Mouse (Mus musculus): ENCODE results near the gene Pld2. TPM values are rescaled to one million over a fixed set of nuclear protein-coding genes. Genes with fewer than 3 reads are reported as not detected.
A peak's percentile ranks its signal among the peaks of the same experiment; 100 is the strongest.

Gene Pld2
- polyA plus RNA-seq, 1 experiment, result 10.2 TPM

- H3ac ChIP-seq (ENCODE audit: control insufficient read depth, insufficient read length), result no peak overlapping the region
- no peaks in the 10 kb centered on the region for H3K27me3 ChIP-seq (ENCODE audit: control insufficient read depth, insufficient read depth, insufficient read length)
- H3K36me3 ChIP-seq (ENCODE audit: control insufficient read depth, insufficient read depth), result no peaks in the 10 kb centered on the region
- H3K4me3 ChIP-seq, result no peak overlapping the region
- no peak for TF ChIP-seq USF1 (IDR thresholded peaks at IDR 0.05; ENCODE audit: low read depth)
- TF ChIP-seq MYOD1 (IDR thresholded peaks at IDR 0.05; ENCODE audit: control insufficient read depth in 1 of 3, insufficient read length in 2 of 3, low read depth in 2 of 3), result no peak
- TF ChIP-seq SRF (IDR thresholded peaks at IDR 0.05; ENCODE audit: control insufficient read depth, insufficient read length, low read depth), result no peak
- no peak for TF ChIP-seq TCF3 (IDR thresholded peaks at IDR 0.05; ENCODE audit: insufficient read length, low read depth)
- no peak for TF ChIP-seq E2F4 (IDR thresholded peaks at IDR 0.05; ENCODE audit: insufficient read depth)
- no peak for TF ChIP-seq MAX (IDR thresholded peaks at IDR 0.05; ENCODE audit: low read depth)
- TF ChIP-seq CEBPB (IDR thresholded peaks at IDR 0.05; ENCODE audit: insufficient read depth, poor library complexity, severe bottlenecking), result no peak
- TF ChIP-seq POLR2AphosphoS2 (IDR thresholded peaks at IDR 0.05; ENCODE audit: insufficient read length, low read depth), result no peak
- no peak for TF ChIP-seq POLR2A (IDR thresholded peaks at IDR 0.05; ENCODE audit: insufficient read length, low read depth)
- TF ChIP-seq REST (IDR thresholded peaks at IDR 0.05; ENCODE audit: insufficient read depth, insufficient read length), result no peak
- TF ChIP-seq TCF12 (IDR thresholded peaks at IDR 0.05; ENCODE audit: insufficient read depth, poor library complexity, severe bottlenecking), result no peak
- no peak for TF ChIP-seq MYOG (IDR thresholded peaks at IDR 0.05; ENCODE audit: control insufficient read depth in 1 of 3, insufficient read depth in 1 of 3, insufficient read length in 2 of 3, low read depth in 2 of 3)
- H3K79me2 ChIP-seq (ENCODE audit: control insufficient read depth, insufficient read depth), result no peaks in the 10 kb centered on the region
- H3K4me2 ChIP-seq (ENCODE audit: low read depth), result no peak overlapping the region
These were observed 11.7 kb downstream of the Pld2 start for GRCm38 (mm10) chr11:70551526-70551925.

GRCm38 (mm10) chr11:70553940-70554339, 14.1 kb downstream of the Pld2 start:
- Histone ChIP-seq H3ac (ENCODE audit: control insufficient read depth, insufficient read length) (no peak overlapping the region), H3K79me2 (ENCODE audit: control insufficient read depth, insufficient read depth) (no peaks in the 10 kb centered on the region), H3K4me3 (no peak overlapping the region), H3K27me3 (ENCODE audit: control insufficient read depth, insufficient read depth, insufficient read length) (no peaks in the 10 kb centered on the region), H3K36me3 (ENCODE audit: control insufficient read depth, insufficient read depth) (no peaks in the 10 kb centered on the region), H3K4me2 (ENCODE audit: low read depth) (no peak overlapping the region)
- TF ChIP-seq TCF12 (IDR thresholded peaks at IDR 0.05; ENCODE audit: insufficient read depth, poor library complexity, severe bottlenecking) (no peak), TCF3 (IDR thresholded peaks at IDR 0.05; ENCODE audit: insufficient read length, low read depth) (no peak), POLR2AphosphoS2 (IDR thresholded peaks at IDR 0.05; ENCODE audit: insufficient read length, low read depth) (no peak), SRF (IDR thresholded peaks at IDR 0.05; ENCODE audit: control insufficient read depth, insufficient read length, low read depth) (no peak), MYOG (IDR thresholded peaks at IDR 0.05; ENCODE audit: control insufficient read depth in 1 of 3, insufficient read depth in 1 of 3, insufficient read length in 2 of 3, low read depth in 2 of 3) (no peak), E2F4 (IDR thresholded peaks at IDR 0.05; ENCODE audit: insufficient read depth) (no peak), USF1 (IDR thresholded peaks at IDR 0.05; ENCODE audit: low read depth) (no peak), REST (IDR thresholded peaks at IDR 0.05; ENCODE audit: insufficient read depth, insufficient read length) (no peak), CEBPB (IDR thresholded peaks at IDR 0.05; ENCODE audit: insufficient read depth, poor library complexity, severe bottlenecking) (no peak), MAX (IDR thresholded peaks at IDR 0.05; ENCODE audit: low read depth) (no peak), POLR2A (IDR thresholded peaks at IDR 0.05; ENCODE audit: insufficient read length, low read depth) (no peak), MYOD1 (IDR thresholded peaks at IDR 0.05; ENCODE audit: control insufficient read depth in 1 of 3, insufficient read length in 2 of 3, low read depth in 2 of 3) (no peak)

GRCm38 (mm10) chr11:70557545-70557944, 17.7 kb downstream of the Pld2 start:
- H3K36me3 ChIP-seq (ENCODE audit: control insufficient read depth, insufficient read depth), result no peaks in the 10 kb centered on the region

GRCm38 (mm10) chr11:70561937-70562286, 22.0 kb downstream of the Pld2 start:
- peaks cover 36% of the 10 kb centered on the region for H3K79me2 ChIP-seq (ENCODE audit: control insufficient read depth, insufficient read depth)
- H3K27me3 ChIP-seq (ENCODE audit: control insufficient read depth, insufficient read depth, insufficient read length), result no peaks in the 10 kb centered on the region
- H3K4me3 ChIP-seq, result peak overlapping the region; percentile 72
- TF ChIP-seq USF1 (IDR thresholded peaks at IDR 0.05; ENCODE audit: low read depth), result no peak
- no peak for TF ChIP-seq MYOD1 (IDR thresholded peaks at IDR 0.05; ENCODE audit: control insufficient read depth in 1 of 3, insufficient read length in 2 of 3, low read depth in 2 of 3)
- TF ChIP-seq REST (IDR thresholded peaks at IDR 0.05; ENCODE audit: insufficient read depth, insufficient read length), result no peak
- no peak for TF ChIP-seq POLR2AphosphoS2 (IDR thresholded peaks at IDR 0.05; ENCODE audit: insufficient read length, low read depth)
- TF ChIP-seq CEBPB (IDR thresholded peaks at IDR 0.05; ENCODE audit: insufficient read depth, poor library complexity, severe bottlenecking), result no peak
- TF ChIP-seq E2F4 (IDR thresholded peaks at IDR 0.05; ENCODE audit: insufficient read depth), result no peak
- no peak for TF ChIP-seq MYOG (IDR thresholded peaks at IDR 0.05; ENCODE audit: control insufficient read depth in 1 of 3, insufficient read depth in 1 of 3, insufficient read length in 2 of 3, low read depth in 2 of 3)
- no peak for TF ChIP-seq POLR2A (IDR thresholded peaks at IDR 0.05; ENCODE audit: insufficient read length, low read depth)
- no peak for TF ChIP-seq MAX (IDR thresholded peaks at IDR 0.05; ENCODE audit: low read depth)
- no peak for TF ChIP-seq TCF12 (IDR thresholded peaks at IDR 0.05; ENCODE audit: insufficient read depth, poor library complexity, severe bottlenecking)
- TF ChIP-seq TCF3 (IDR thresholded peaks at IDR 0.05; ENCODE audit: insufficient read length, low read depth), result no peak
- no peak for TF ChIP-seq SRF (IDR thresholded peaks at IDR 0.05; ENCODE audit: control insufficient read depth, insufficient read length, low read depth)
- H3K36me3 ChIP-seq (ENCODE audit: control insufficient read depth, insufficient read depth), result no peaks in the 10 kb centered on the region
- H3ac ChIP-seq (ENCODE audit: control insufficient read depth, insufficient read length), result peak overlapping the region; percentile 97
- peak overlapping the region; percentile 94 for H3K4me2 ChIP-seq (ENCODE audit: low read depth)

More at GRCm38 (mm10) chr11:70557545-70557944, 17.7 kb downstream of the Pld2 start:
- H3ac ChIP-seq (ENCODE audit: control insufficient read depth, insufficient read length), result no peak overlapping the region
- no peak overlapping the region for H3K4me2 ChIP-seq (ENCODE audit: low read depth)
- TF ChIP-seq USF1 (IDR thresholded peaks at IDR 0.05; ENCODE audit: low read depth) (no peak), POLR2A (IDR thresholded peaks at IDR 0.05; ENCODE audit: insufficient read length, low read depth) (no peak), POLR2AphosphoS2 (IDR thresholded peaks at IDR 0.05; ENCODE audit: insufficient read length, low read depth) (no peak), TCF12 (IDR thresholded peaks at IDR 0.05; ENCODE audit: insufficient read depth, poor library complexity, severe bottlenecking) (no peak), MYOD1 (IDR thresholded peaks at IDR 0.05; ENCODE audit: control insufficient read depth in 1 of 3, insufficient read length in 2 of 3, low read depth in 2 of 3) (no peak), SRF (IDR thresholded peaks at IDR 0.05; ENCODE audit: control insufficient read depth, insufficient read length, low read depth) (no peak), CEBPB (IDR thresholded peaks at IDR 0.05; ENCODE audit: insufficient read depth, poor library complexity, severe bottlenecking) (no peak), E2F4 (IDR thresholded peaks at IDR 0.05; ENCODE audit: insufficient read depth) (no peak), MYOG (IDR thresholded peaks at IDR 0.05; ENCODE audit: control insufficient read depth in 1 of 3, insufficient read depth in 1 of 3, insufficient read length in 2 of 3, low read depth in 2 of 3) (no peak), MAX (IDR thresholded peaks at IDR 0.05; ENCODE audit: low read depth) (no peak), TCF3 (IDR thresholded peaks at IDR 0.05; ENCODE audit: insufficient read length, low read depth) (no peak), REST (IDR thresholded peaks at IDR 0.05; ENCODE audit: insufficient read depth, insufficient read length) (no peak)
- H3K27me3 ChIP-seq (ENCODE audit: control insufficient read depth, insufficient read depth, insufficient read length), result no peaks in the 10 kb centered on the region
- H3K4me3 ChIP-seq, result no peak overlapping the region
- no peaks in the 10 kb centered on the region for H3K79me2 ChIP-seq (ENCODE audit: control insufficient read depth, insufficient read depth)

Measured in myocyte (in vitro differentiated cells).